Mouse (Mus musculus): ENCODE results near the gene Ovol3.
A peak's percentile ranks its signal among the peaks of the same experiment; 100 is the strongest.

Ovol3 gene

GRCm38 (mm10) chr7:30193581-30194100, 41.9 kb downstream of the Ovol3 start:
- DNase-seq = peak; percentile 83 to 86

- DNase-seq = no peak
Measured at GRCm38 (mm10) chr7:30193013-30193412, 42.5 kb downstream of the Ovol3 start.

GRCm38 (mm10) chr7:30192088-30192487, 43.4 kb downstream of the Ovol3 start:
- DNase-seq = no peak

- DNase-seq = no peak
Measured at GRCm38 (mm10) chr7:30189116-30189491, 46.4 kb downstream of the Ovol3 start.

GRCm38 (mm10) chr7:30188344-30189115, 47.0 kb downstream of the Ovol3 start:
- DNase-seq = no peak

- no peak for DNase-seq
Measured at GRCm38 (mm10) chr7:30184641-30185348, 50.7 kb downstream of the Ovol3 start.

- peak; percentile 82 to 86 for DNase-seq
Measured at GRCm38 (mm10) chr7:30183879-30184289, 51.6 kb downstream of the Ovol3 start, which contains the start of gene Cox7a1. Gene Cox7a1, plus strand, starts transcription at chr7:30184144.
